Mouse (Mus musculus): ENCODE measurements around the gene Isl1. TPM values are rescaled to one million over a fixed set of nuclear protein-coding genes. Genes with fewer than 3 reads are reported as not detected.

Isl1 gene
- polyA plus RNA-seq, 1 experiment from 2014 or later, result 0.13 TPM

DNA sequence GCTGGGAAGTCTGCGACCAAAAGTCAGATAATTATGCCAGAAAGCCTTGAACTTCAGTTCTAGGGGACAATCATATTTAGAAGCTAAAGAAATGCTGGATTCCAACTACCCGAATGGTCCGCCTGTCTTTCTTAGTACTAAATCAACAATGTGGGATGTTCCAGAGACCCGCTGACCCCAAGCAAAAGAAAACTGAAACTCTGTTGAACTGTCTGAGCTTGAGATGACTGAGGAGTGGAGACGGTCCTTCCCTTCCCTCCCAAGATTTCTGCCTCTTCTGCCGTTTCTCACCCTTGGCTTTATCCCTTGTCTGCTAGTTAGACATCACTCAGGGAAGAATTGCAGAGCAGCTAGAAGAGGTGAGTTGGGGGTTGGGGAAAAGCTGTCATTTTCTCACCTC, 5.7 kb downstream of the Isl1 start:
- TF ChIP-seq CTCF (IDR thresholded peaks at IDR 0.05; ENCODE audit: low read depth), result no peak
- H3K4me1 ChIP-seq (replicated peaks; ENCODE audit: insufficient read depth, low read length), result no peaks in the 10 kb centered on the region
- H3K9me3 ChIP-seq (replicated peaks; ENCODE audit: low read length), result no peaks in the 10 kb centered on the region
- ATAC-seq (replicated peaks; ENCODE audit: low FRiP score, low read depth), result no peak
- peaks cover 96% of the 10 kb centered on the region for H3K27me3 ChIP-seq (ENCODE audit: insufficient read depth, low read length)
- H3K36me3 ChIP-seq (ENCODE audit: insufficient read depth, low read length), result no peaks in the 10 kb centered on the region
- H3K27ac ChIP-seq, result no peak overlapping the region
- no peak overlapping the region for H3K9ac ChIP-seq (ENCODE audit: low read depth, low read length)
- 5% methylated on average over 6 of the region's 6 CpGs for WGBS
- no peak for DNase-seq (ENCODE audit: low spot score)
- H3K4me3 ChIP-seq (replicated peaks; ENCODE audit: low read depth, low read length), result no peak overlapping the region
- H3K4me2 ChIP-seq (ENCODE audit: low read length), result no peak overlapping the region

DNA sequence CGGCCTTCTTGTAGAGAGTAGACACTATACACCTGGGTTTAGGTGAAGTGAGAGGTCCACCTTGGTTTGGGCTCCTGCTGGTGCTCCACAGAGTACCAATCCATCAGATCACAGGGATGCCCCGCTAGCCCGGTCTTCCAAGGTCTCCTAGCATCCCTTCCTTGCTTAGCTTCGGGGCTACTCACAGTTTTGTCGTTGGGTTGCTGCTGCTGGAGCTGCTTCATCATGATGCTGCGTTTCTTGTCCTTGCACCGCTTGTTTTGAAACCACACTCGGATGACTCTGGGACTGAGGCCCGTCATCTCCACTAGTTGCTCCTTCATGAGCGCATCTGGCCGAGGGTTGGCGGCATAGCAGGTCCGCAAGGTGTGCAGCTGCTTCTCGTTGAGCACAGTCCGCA, 6.6 kb downstream of the Isl1 start:
- Histone ChIP-seq H3K4me2 (ENCODE audit: low read length) (no peak overlapping the region), H3K36me3 (ENCODE audit: insufficient read depth, low read length) (no peaks in the 10 kb centered on the region), H3K27me3 (ENCODE audit: insufficient read depth, low read length) (peaks cover 94% of the 10 kb centered on the region), H3K9ac (ENCODE audit: low read depth, low read length) (no peak overlapping the region), H3K4me3 (replicated peaks; ENCODE audit: low read depth, low read length) (no peak overlapping the region), H3K4me1 (replicated peaks; ENCODE audit: insufficient read depth, low read length) (no peaks in the 10 kb centered on the region), H3K27ac (no peak overlapping the region), H3K9me3 (replicated peaks; ENCODE audit: low read length) (no peaks in the 10 kb centered on the region)
- ATAC-seq (replicated peaks; ENCODE audit: low FRiP score, low read depth) (no peak), DNase-seq (ENCODE audit: low spot score) (no peak)
- WGBS, result 15% methylated on average over 15 of the region's 15 CpGs
- no peak for TF ChIP-seq CTCF (IDR thresholded peaks at IDR 0.05; ENCODE audit: low read depth)

DNA sequence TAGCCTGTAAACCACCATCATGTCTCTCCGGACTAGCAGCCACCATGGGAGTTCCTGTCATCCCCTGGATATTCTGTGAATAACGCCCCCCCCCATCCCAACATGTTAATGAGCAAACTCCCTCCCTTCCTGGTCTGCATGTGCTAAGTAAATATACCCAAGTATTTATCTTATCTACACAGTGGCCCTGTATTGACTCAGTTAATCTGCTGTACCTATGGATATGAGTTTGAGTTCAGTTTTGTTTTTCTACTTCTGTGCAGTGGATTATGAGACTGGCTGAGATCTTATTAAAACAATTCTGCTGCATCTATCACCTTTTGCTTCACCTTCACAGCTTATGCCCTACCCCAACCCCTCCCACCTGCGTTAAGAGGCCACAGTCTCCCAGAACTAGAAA, 7.8 kb downstream of the Isl1 start:
- peaks cover 97% of the 10 kb centered on the region for H3K27me3 ChIP-seq (ENCODE audit: insufficient read depth, low read length)
- no peak for ATAC-seq (replicated peaks; ENCODE audit: low FRiP score, low read depth)

DNA sequence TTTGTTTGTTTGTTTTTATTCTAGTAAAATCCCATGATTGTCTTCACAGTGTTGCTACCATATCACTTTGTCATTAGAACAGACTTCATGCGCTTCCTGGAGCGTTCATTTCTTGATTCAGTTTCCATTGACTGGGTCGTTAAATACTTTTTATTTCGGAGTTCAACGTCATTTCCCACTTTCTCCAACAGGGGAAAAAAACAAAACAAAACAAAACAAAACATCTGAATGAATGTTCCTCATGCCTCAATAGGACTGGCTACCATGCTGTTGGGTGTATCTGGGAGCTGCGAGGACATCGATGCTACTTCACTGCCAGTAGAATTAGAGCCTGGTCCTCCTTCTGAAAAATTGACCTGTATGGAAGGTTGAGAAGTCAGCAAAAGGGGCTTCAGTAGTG, 10.2 kb downstream of the Isl1 start:
- Histone ChIP-seq H3K27ac (no peak overlapping the region), H3K4me2 (ENCODE audit: low read length) (no peak overlapping the region), H3K27me3 (ENCODE audit: insufficient read depth, low read length) (peaks cover 96% of the 10 kb centered on the region), H3K4me3 (replicated peaks; ENCODE audit: low read depth, low read length) (no peak overlapping the region), H3K4me1 (replicated peaks; ENCODE audit: insufficient read depth, low read length) (no peaks in the 10 kb centered on the region), H3K9me3 (replicated peaks; ENCODE audit: low read length) (no peaks in the 10 kb centered on the region), H3K9ac (ENCODE audit: low read depth, low read length) (no peak overlapping the region), H3K36me3 (ENCODE audit: insufficient read depth, low read length) (no peaks in the 10 kb centered on the region)
- no peak for TF ChIP-seq CTCF (IDR thresholded peaks at IDR 0.05; ENCODE audit: low read depth)
- WGBS, result 20% methylated on average over 7 of the region's 7 CpGs
- no peak for DNase-seq (ENCODE audit: low spot score)
- ATAC-seq (replicated peaks; ENCODE audit: low FRiP score, low read depth), result no peak

More for the DNA sequence above, 7.8 kb downstream of the Isl1 start:
- Histone ChIP-seq H3K27ac (no peak overlapping the region), H3K4me2 (ENCODE audit: low read length) (no peak overlapping the region), H3K4me1 (replicated peaks; ENCODE audit: insufficient read depth, low read length) (no peaks in the 10 kb centered on the region), H3K36me3 (ENCODE audit: insufficient read depth, low read length) (no peaks in the 10 kb centered on the region), H3K9me3 (replicated peaks; ENCODE audit: low read length) (no peaks in the 10 kb centered on the region), H3K4me3 (replicated peaks; ENCODE audit: low read depth, low read length) (no peak overlapping the region), H3K9ac (ENCODE audit: low read depth, low read length) (no peak overlapping the region)
- TF ChIP-seq CTCF (IDR thresholded peaks at IDR 0.05; ENCODE audit: low read depth), result no peak
- 27% methylated on average over 3 of the region's 3 CpGs for WGBS
- DNase-seq (ENCODE audit: low spot score), result no peak

DNA sequence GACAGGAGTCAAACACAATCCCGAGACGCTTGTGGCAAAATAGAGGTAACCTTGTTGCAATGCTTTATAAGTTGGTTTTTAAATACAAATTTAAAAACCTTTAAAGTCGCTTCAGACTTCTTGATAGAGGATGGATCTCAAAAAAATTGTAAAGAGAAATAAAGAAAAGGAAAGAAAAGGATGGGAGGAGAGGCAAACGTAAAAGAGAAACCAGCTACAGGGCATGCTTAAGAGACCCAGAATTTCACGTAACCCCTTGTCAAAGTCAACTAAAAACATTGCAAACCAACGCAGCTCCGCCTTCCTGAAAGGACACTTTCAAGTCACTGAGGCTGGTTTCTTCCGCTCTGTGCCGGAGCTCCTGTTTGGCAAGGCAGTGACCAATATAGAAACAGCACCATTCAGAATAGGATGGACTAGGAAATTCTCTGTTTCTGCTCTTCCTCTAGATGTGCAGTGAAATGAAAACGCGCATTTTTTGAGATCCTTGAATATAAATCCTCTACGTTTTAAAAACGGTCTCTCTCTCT, 10.8 kb downstream of the Isl1 start:
- 20% methylated on average over 13 of the region's 13 CpGs for WGBS
- DNase-seq (ENCODE audit: low spot score) (no peak), ATAC-seq (replicated peaks; ENCODE audit: low FRiP score, low read depth) (no peak)
- Histone ChIP-seq H3K36me3 (ENCODE audit: insufficient read depth, low read length) (no peaks in the 10 kb centered on the region), H3K4me1 (replicated peaks; ENCODE audit: insufficient read depth, low read length) (no peaks in the 10 kb centered on the region), H3K4me3 (replicated peaks; ENCODE audit: low read depth, low read length) (no peak overlapping the region), H3K27me3 (ENCODE audit: insufficient read depth, low read length) (peaks cover 96% of the 10 kb centered on the region), H3K9ac (ENCODE audit: low read depth, low read length) (no peak overlapping the region), H3K9me3 (replicated peaks; ENCODE audit: low read length) (no peaks in the 10 kb centered on the region), H3K4me2 (ENCODE audit: low read length) (no peak overlapping the region), H3K27ac (no peak overlapping the region)
- TF ChIP-seq CTCF (IDR thresholded peaks at IDR 0.05; ENCODE audit: low read depth), result no peak

DNA sequence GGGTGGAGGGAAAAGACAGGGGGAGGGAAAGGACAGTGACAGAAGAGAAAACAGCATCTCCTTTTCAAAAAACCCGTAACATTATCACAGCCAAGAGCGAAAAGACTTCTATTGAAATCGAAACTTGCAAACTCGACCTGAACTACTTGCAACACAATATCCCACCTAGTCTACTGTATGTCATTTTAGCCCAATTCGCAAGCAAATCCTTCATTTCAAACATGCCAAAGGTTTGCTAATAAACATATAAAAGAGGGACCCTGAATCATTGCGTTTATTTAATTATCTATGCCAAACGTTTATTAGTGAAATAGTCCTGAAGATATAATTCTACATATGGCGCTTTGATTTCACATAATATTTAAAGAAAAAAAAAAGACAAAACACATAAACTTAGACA, 11.5 kb downstream of the Isl1 start:
- H3K4me3 ChIP-seq (replicated peaks; ENCODE audit: low read depth, low read length), result no peak overlapping the region
- peaks cover 96% of the 10 kb centered on the region for H3K27me3 ChIP-seq (ENCODE audit: insufficient read depth, low read length)
- WGBS, result 7% methylated on average over 8 of the region's 8 CpGs
- H3K4me1 ChIP-seq (replicated peaks; ENCODE audit: insufficient read depth, low read length), result no peaks in the 10 kb centered on the region
- DNase-seq (ENCODE audit: low spot score) (no peak), ATAC-seq (replicated peaks; ENCODE audit: low FRiP score, low read depth) (no peak)
- no peak for TF ChIP-seq CTCF (IDR thresholded peaks at IDR 0.05; ENCODE audit: low read depth)
- H3K9me3 ChIP-seq (replicated peaks; ENCODE audit: low read length), result no peaks in the 10 kb centered on the region
- H3K36me3 ChIP-seq (ENCODE audit: insufficient read depth, low read length), result no peaks in the 10 kb centered on the region
- no peak overlapping the region for H3K4me2 ChIP-seq (ENCODE audit: low read length)
- H3K27ac ChIP-seq, result no peak overlapping the region
- no peak overlapping the region for H3K9ac ChIP-seq (ENCODE audit: low read depth, low read length)

All from kidney, postnatal 0 days (tissue).